Mouse (Mus musculus): ENCODE measurements around the gene Slc9b1. TPM values are rescaled to one million over a fixed set of nuclear protein-coding genes. Genes with fewer than 3 reads are reported as not detected.

Gene Slc9b1
- total and polyA plus RNA-seq, 3 experiments = 0.14 TPM; not detected in 2

- no peak overlapping the region for H3K4me3 ChIP-seq (ENCODE audit: control insufficient read depth in 1 of 2, insufficient read depth in 1 of 2, low read depth in 2 of 2, low read length in 2 of 2)
- H3K36me3 ChIP-seq (ENCODE audit: control insufficient read depth in 1 of 2, insufficient read depth in 2 of 2, low read length in 2 of 2) = no peaks in the 10 kb centered on the region
- TF ChIP-seq TCF12 (IDR thresholded peaks at IDR 0.05; ENCODE audit: low read depth, low read length) (no peak), USF1 (IDR thresholded peaks at IDR 0.05; ENCODE audit: low read depth, low read length) (no peak), MXI1 (IDR thresholded peaks at IDR 0.05; ENCODE audit: low read depth, low read length) (no peak), GATA1 (IDR thresholded peaks at IDR 0.05; ENCODE audit: low read depth, low read length) (no peak), POLR2AphosphoS5 (IDR thresholded peaks at IDR 0.05; ENCODE audit: borderline replicate concordance, low read depth, low read length) (no peak), POLR2AphosphoS2 (IDR thresholded peaks at IDR 0.05; ENCODE audit: low read length) (no peak), MAFK (IDR thresholded peaks at IDR 0.05; ENCODE audit: borderline replicate concordance, low read depth, low read length) (no peak), MYC (IDR thresholded peaks at IDR 0.05; ENCODE audit: low read depth, low read length) (no peak), ZMIZ1 (IDR thresholded peaks at IDR 0.05; ENCODE audit: low read depth, low read length) (no peak), TBP (IDR thresholded peaks at IDR 0.05; ENCODE audit: low read depth, low read length) (no peak), CHD2 (IDR thresholded peaks at IDR 0.05; ENCODE audit: low read length) (no peak), NELFE (IDR thresholded peaks at IDR 0.05; ENCODE audit: low read depth, low read length) (no peak), MEF2A (IDR thresholded peaks at IDR 0.05; ENCODE audit: extremely low read depth, insufficient replicate concordance, low read depth, low read length, poor library complexity, severe bottlenecking) (no peak), SIN3A (IDR thresholded peaks at IDR 0.05; ENCODE audit: low read length) (no peak), MAX (IDR thresholded peaks at IDR 0.05; ENCODE audit: low read length) (no peak), ZC3H11A (IDR thresholded peaks at IDR 0.05; ENCODE audit: low read depth, low read length) (no peak)
- H3K9me3 ChIP-seq (replicated peaks; ENCODE audit: insufficient read depth, low read length) = no peaks in the 10 kb centered on the region
- no peaks in the 10 kb centered on the region for H3K4me1 ChIP-seq (ENCODE audit: control insufficient read depth in 1 of 2, insufficient read depth in 2 of 2, low read length in 2 of 2)
- H3K9ac ChIP-seq (ENCODE audit: control insufficient read depth, low read depth, low read length, poor library complexity, severe bottlenecking) = no peak overlapping the region
- no peak overlapping the region for H3K27ac ChIP-seq (ENCODE audit: control insufficient read depth, low read depth, low read length)
- DNase-seq (ENCODE audit: low read depth, low spot score) = no peak
- no peaks in the 10 kb centered on the region; a peak in 1 of 4 replicates for H3K27me3 ChIP-seq (ENCODE audit: control insufficient read depth in 1 of 2, insufficient read depth in 2 of 2, low read length in 2 of 2)
- no peaks in the 10 kb centered on the region for H3K79me2 ChIP-seq (ENCODE audit: control insufficient read depth, insufficient read depth, low read length, poor library complexity)
Measured at GRCm38 (mm10) chr3:135349022-135349421, 1.2 kb downstream of the Slc9b1 start.

GRCm38 (mm10) chr3:135351857-135352256, 4.0 kb downstream of the Slc9b1 start:
- no peak for DNase-seq (ENCODE audit: low read depth, low spot score)
- H3K9me3 ChIP-seq (replicated peaks; ENCODE audit: insufficient read depth, low read length) = no peaks in the 10 kb centered on the region
- H3K4me1 ChIP-seq (ENCODE audit: control insufficient read depth in 1 of 2, insufficient read depth in 2 of 2, low read length in 2 of 2) = no peaks in the 10 kb centered on the region
- H3K79me2 ChIP-seq (ENCODE audit: control insufficient read depth, insufficient read depth, low read length, poor library complexity) = no peaks in the 10 kb centered on the region
- H3K36me3 ChIP-seq (ENCODE audit: control insufficient read depth in 1 of 2, insufficient read depth in 2 of 2, low read length in 2 of 2) = no peaks in the 10 kb centered on the region
- TF ChIP-seq MAZ (IDR thresholded peaks at IDR 0.05; ENCODE audit: low read depth, low read length) = no peak
- no peak for TF ChIP-seq MXI1 (IDR thresholded peaks at IDR 0.05; ENCODE audit: low read depth, low read length)
- TF ChIP-seq KAT2A (conservative IDR thresholded peaks at IDR 0.05; ENCODE audit: low read depth, low read length) = no peak
- no peak for TF ChIP-seq ETS1 (IDR thresholded peaks at IDR 0.05; ENCODE audit: low read depth, low read length)
- no peak for TF ChIP-seq TBP (IDR thresholded peaks at IDR 0.05; ENCODE audit: low read depth, low read length)
- no peak for TF ChIP-seq MYC (IDR thresholded peaks at IDR 0.05; ENCODE audit: low read depth, low read length)
- no peak for TF ChIP-seq TCF12 (IDR thresholded peaks at IDR 0.05; ENCODE audit: low read depth, low read length)
- TF ChIP-seq USF2 (IDR thresholded peaks at IDR 0.05; ENCODE audit: borderline replicate concordance in 1 of 2, insufficient read depth in 1 of 2, low read depth in 1 of 2, low read length in 2 of 2) = no peak
- H3K27ac ChIP-seq (ENCODE audit: control insufficient read depth, low read depth, low read length) = no peak overlapping the region
- H3K9ac ChIP-seq (ENCODE audit: control insufficient read depth, low read depth, low read length, poor library complexity, severe bottlenecking) = no peak overlapping the region
- peaks cover 1 to 4% of the 10 kb centered on the region in 2 experiments; a peak in 2 of 4 replicates for H3K27me3 ChIP-seq (ENCODE audit: control insufficient read depth in 1 of 2, insufficient read depth in 2 of 2, low read length in 2 of 2)
- H3K4me3 ChIP-seq (ENCODE audit: control insufficient read depth in 1 of 2, insufficient read depth in 1 of 2, low read depth in 2 of 2, low read length in 2 of 2) = no peak overlapping the region
